Mouse (Mus musculus) 3134 (cell line): ENCODE measurements around the gene A730009L09Rik.
A peak's percentile ranks its signal among the peaks of the same experiment; 100 is the strongest.

Experiments used
- DNase-seq: peaks from one replicate; pipeline ENCODE4 v3.0.0-alpha.2; 2011; ENCODE audit warnings: low spot score; ENCODE audit not compliant: insufficient read length; ENCODE audit errors: extremely low read depth

A730009L09Rik gene

GRCm38 (mm10) chr16:84514821-84515220 is at the start of gene A730009L09Rik:
A730009L09Rik (plus strand) TSS chr16:84515121.
- DNase-seq = no peak

- DNase-seq = no peak
Observed at GRCm38 (mm10) chr16:84465581-84466165, 49.2 kb upstream of the A730009L09Rik start.

GRCm38 (mm10) chr16:84468898-84469297 is 46.0 kb upstream of the A730009L09Rik start:
- DNase-seq = no peak

GRCm38 (mm10) chr16:84469994-84470393 is 44.9 kb upstream of the A730009L09Rik start:
- DNase-seq = no peak

GRCm38 (mm10) chr16:84473406-84473805 is 41.5 kb upstream of the A730009L09Rik start:
- DNase-seq = no peak

GRCm38 (mm10) chr16:84474712-84475111 is 40.2 kb upstream of the A730009L09Rik start:
- no peak for DNase-seq

GRCm38 (mm10) chr16:84476948-84477347 is 38.0 kb upstream of the A730009L09Rik start:
- DNase-seq = no peak

GRCm38 (mm10) chr16:84477528-84477927 is 37.4 kb upstream of the A730009L09Rik start:
- DNase-seq = no peak

GRCm38 (mm10) chr16:84477952-84478351 is 37.0 kb upstream of the A730009L09Rik start:
- DNase-seq = no peak

GRCm38 (mm10) chr16:84485931-84486330 is 29.0 kb upstream of the A730009L09Rik start:
- DNase-seq = no peak

GRCm38 (mm10) chr16:84494818-84495217 is 20.1 kb upstream of the A730009L09Rik start:
- DNase-seq = no peak

- DNase-seq = no peak
Observed at GRCm38 (mm10) chr16:84495438-84495837, 19.5 kb upstream of the A730009L09Rik start.

- DNase-seq = no peak
Observed at GRCm38 (mm10) chr16:84507681-84508080, 7.2 kb upstream of the A730009L09Rik start.

GRCm38 (mm10) chr16:84521975-84522635 is 7.2 kb downstream of the A730009L09Rik start:
- no peak for DNase-seq

GRCm38 (mm10) chr16:84523061-84523460 is 8.1 kb downstream of the A730009L09Rik start:
- peak; percentile 1 for DNase-seq

GRCm38 (mm10) chr16:84527375-84527774 is 12.5 kb downstream of the A730009L09Rik start:
- peak; percentile 11 for DNase-seq

GRCm38 (mm10) chr16:84532803-84533202 is 17.9 kb downstream of the A730009L09Rik start:
- DNase-seq = no peak

GRCm38 (mm10) chr16:84546059-84546458 is 31.1 kb downstream of the A730009L09Rik start:
- DNase-seq = no peak

- DNase-seq = no peak
Observed at GRCm38 (mm10) chr16:84549122-84549521, 34.2 kb downstream of the A730009L09Rik start.

- DNase-seq = no peak
Observed at GRCm38 (mm10) chr16:84550445-84550844, 35.5 kb downstream of the A730009L09Rik start.

GRCm38 (mm10) chr16:84553981-84554380 is 39.1 kb downstream of the A730009L09Rik start:
- no peak for DNase-seq
